Comparison of ENCODE assay signal across 27 mouse cellular contexts in genomic region chr3:108105281-108105680, GRCm38 (mm10). TPM values are rescaled to one million over a fixed set of nuclear protein-coding genes. Genes with fewer than 3 reads are reported as not detected.
A peak's percentile ranks its signal among the peaks of the same experiment; 100 is the strongest.
DNase-seq lines count a peak whose midpoint lies in the region; ATAC-seq and TF ChIP-seq lines count a peak whose summit lies in the region.
"Had no signal": no experiment of that assay in that cellular context is flagged by ENCODE, and none has a peak within 500 bp of the region (broad histone marks: within the 10 kb centered on the region; RNA-seq: fewer than 3 reads in every experiment).

No protein-coding gene starts in this region.

- H3K36me3 ChIP-seq in heart, embryonic 10.5 days = peaks cover 28% of the 10 kb centered on the region
- H3K36me3 ChIP-seq in heart, postnatal 0 days (replicated peaks; ENCODE audit: control insufficient read depth, insufficient read depth, low read length) = peaks cover 40% of the 10 kb centered on the region
- peaks cover 46% of the 10 kb centered on the region for H3K36me3 ChIP-seq in liver, postnatal 0 days (replicated peaks; ENCODE audit: insufficient read depth, low read length)

- peak overlapping the region; percentile 37; the same call in 1 of the 2 replicates for H3K27ac ChIP-seq in heart, embryonic 10.5 days
- peak overlapping the region; percentile 15; the same call in 1 of the 2 replicates for H3K27ac ChIP-seq in heart, postnatal 0 days (ENCODE audit: low read depth)
- H3K27ac ChIP-seq in liver, postnatal 0 days (ENCODE audit: low read depth) = 0 out of 2 replicates have a peak overlapping the region, but pooled peaks have one; percentile 19
- H3K27ac ChIP-seq: embryonic facial prominence, embryonic 15.5 days; forebrain, embryonic 10.5 days; limb, embryonic 15.5 days; neural tube, embryonic 15.5 days had no signal

- peaks cover 24% of the 10 kb centered on the region; the same call in 1 of the 2 replicates for H3K4me1 ChIP-seq in heart, embryonic 10.5 days
- 0 out of 2 replicates have a peak, but pooled peaks cover 6% of the 10 kb centered on the region for H3K4me1 ChIP-seq in heart, postnatal 0 days (ENCODE audit: control insufficient read depth, insufficient read depth)
- no peaks in the 10 kb centered on the region; the same call in none of the 2 replicates for H3K4me1 ChIP-seq in liver, postnatal 0 days (ENCODE audit: insufficient read depth)
- H3K4me1 ChIP-seq: embryonic facial prominence, embryonic 15.5 days; forebrain, embryonic 10.5 days; limb, embryonic 15.5 days had no signal

- H3K9me3 ChIP-seq in heart, embryonic 10.5 days = no peaks in the 10 kb centered on the region
- no peaks in the 10 kb centered on the region for H3K9me3 ChIP-seq in heart, postnatal 0 days (replicated peaks; ENCODE audit: control insufficient read depth, low read length)
- no peaks in the 10 kb centered on the region for H3K9me3 ChIP-seq in liver, postnatal 0 days (ENCODE audit: low read length)
- H3K9me3 ChIP-seq: embryonic facial prominence, embryonic 15.5 days; forebrain, embryonic 10.5 days; limb, embryonic 15.5 days; neural tube, embryonic 15.5 days had no signal

- H3K4me2 ChIP-seq in heart, postnatal 0 days (ENCODE audit: low read depth, low read length) = no peak overlapping the region
- H3K4me2 ChIP-seq in liver, postnatal 0 days (ENCODE audit: low read depth, low read length) = no peak overlapping the region
- H3K4me2 ChIP-seq: embryonic facial prominence, embryonic 15.5 days; limb, embryonic 15.5 days; neural tube, embryonic 15.5 days had no signal

- ATAC-seq in heart, postnatal 0 days (ENCODE audit: insufficient read depth, low read depth) = peak; percentile 76
- ATAC-seq in liver, postnatal 0 days = peak; percentile 53; the same call in 1 of the 2 replicates
- ATAC-seq in erythroid progenitor cell, adult 5-6 weeks (replicated peaks; ENCODE audit: low FRiP score, poor library complexity, severe bottlenecking) = no peak
- ATAC-seq: activated CD4-positive, CD25-positive, alpha-beta regulatory T cell, adult 4 months; CD4-positive, CD25-positive, alpha-beta regulatory T cell, adult 4 months; lung, postnatal 0 days; midbrain, embryonic 16.5 days had no signal

- no peak overlapping the region for H3K4me3 ChIP-seq in heart, embryonic 10.5 days
- no peak overlapping the region for H3K4me3 ChIP-seq in heart, postnatal 0 days (ENCODE audit: low read depth, low read length)
- H3K4me3 ChIP-seq in liver, postnatal 0 days (ENCODE audit: low read depth, low read length) = no peak overlapping the region
- H3K4me3 ChIP-seq: embryonic facial prominence, embryonic 15.5 days; forebrain, embryonic 10.5 days; limb, embryonic 15.5 days; neural tube, embryonic 15.5 days had no signal

- TF ChIP-seq CTCF in heart, postnatal 0 days (IDR thresholded peaks at IDR 0.05; ENCODE audit: low read depth) = peak; percentile 13; the same call in 1 of the 2 replicates
- peak; percentile 28; the same call in 1 of the 2 replicates for TF ChIP-seq CTCF in liver, postnatal 0 days (IDR thresholded peaks at IDR 0.05; ENCODE audit: low read depth)

- no peak overlapping the region for H3K9ac ChIP-seq in heart, postnatal 0 days (replicated peaks; ENCODE audit: low read depth, low read length)
- H3K9ac ChIP-seq in liver, postnatal 0 days (replicated peaks) = no peak overlapping the region
- H3K9ac ChIP-seq: embryonic facial prominence, embryonic 15.5 days; limb, embryonic 15.5 days; neural tube, embryonic 15.5 days had no signal

- peak; percentile 93 for DNase-seq in heart, embryonic 10.5 days (ENCODE audit: low spot score)
- no peak for DNase-seq in heart, adult 11 months
- no peak for DNase-seq in heart, postnatal 0 days (ENCODE audit: low spot score)
- DNase-seq in heart, postnatal 36 days = no peak
- peak; percentile 69 for DNase-seq in liver
- DNase-seq in liver, postnatal 0 days = no peak
- DNase-seq in gastrocnemius, adult 8-10 months (ENCODE audit: low spot score in 2 of 2) = no peak
- DNase-seq: adrenal gland, postnatal 14 days; cerebellum, adult 11 months; cerebellum, postnatal 25 days; gastrocnemius, postnatal 10 days; kidney, adult 9 months; kidney, postnatal 36 days; right cerebral cortex, postnatal 25 days had no signal

- intact Hi-C loops in heart, postnatal 36 days (cut with DNase I) = no loop called here

- WGBS in heart, embryonic 10.5 days = 22% methylated on average over 3 of the region's 3 CpGs
- 16% methylated on average over 3 of the region's 3 CpGs for WGBS in heart, postnatal 0 days
- 56% methylated on average over 3 of the region's 3 CpGs for WGBS in liver, postnatal 0 days (ENCODE audit: insufficient replicate concordance)

- TF ChIP-seq EP300 in heart, postnatal 0 days (IDR thresholded peaks at IDR 0.05; ENCODE audit: low read depth) = no peak
- TF ChIP-seq EP300 in liver, postnatal 0 days (IDR thresholded peaks at IDR 0.05; ENCODE audit: low read depth) = no peak

- no peaks in the 10 kb centered on the region for H3K27me3 ChIP-seq in heart, embryonic 10.5 days (ENCODE audit: insufficient read depth, poor library complexity, severe bottlenecking)
- no peaks in the 10 kb centered on the region for H3K27me3 ChIP-seq in heart, postnatal 0 days (ENCODE audit: control insufficient read depth, insufficient read depth, low read length)
- H3K27me3 ChIP-seq in liver, postnatal 0 days (ENCODE audit: insufficient read depth, low read length) = no peaks in the 10 kb centered on the region
- H3K27me3 ChIP-seq: embryonic facial prominence, embryonic 15.5 days; limb, embryonic 15.5 days; neural tube, embryonic 15.5 days had no signal

RNA-seq across cellular contexts. Expression of gene Gnat2, which starts 12.7 kb away (rescaled TPM):
- polyA plus RNA-seq in heart, embryonic 10.5 days (2016; fragmentation: Nextera tagmentation; extraction: Ambion mirVana) = 1.1 and 1.9 TPM in 2 replicates
- 0.19 TPM in 1 of 2 replicates, not detected in the other for total RNA-seq in heart, postnatal 0 days (2014; rRNA removed; ENCODE audit: low replicate concordance)
- polyA plus RNA-seq in heart, postnatal 0 days (2015; fragmentation: Nextera tagmentation; extraction: Ambion mirVana) = 0.45 and 1.1 TPM in 2 replicates
- total RNA-seq in heart, postnatal 36 days (2021) = not detected
- 1.6 and 1.7 TPM in 2 replicates for polyA plus RNA-seq in liver, postnatal 0 days (2015; fragmentation: Nextera tagmentation; extraction: Ambion mirVana)
- total RNA-seq in gastrocnemius, adult 8-10 months (2022) = 1 to 10 TPM in 1 of 4 experiments, under 1 TPM in 3; 0.62 to 1.1 (median 0.82) TPM
- not detected in 2 replicates for total RNA-seq in erythroid progenitor cell, adult 5-6 weeks (2015; ENCODE audit: low replicate concordance)
- not detected in 2 replicates for total RNA-seq in erythroid progenitor cell, adult 5-6 weeks (2017; ENCODE audit: low replicate concordance)
- total RNA-seq: heart, postnatal 25 days; left cerebral cortex, postnatal 36 days; megakaryocyte, adult 5-6 weeks had no signal
- polyA plus RNA-seq: activated CD4-positive, CD25-positive, alpha-beta regulatory T cell, adult 4 months; CD4-positive, CD25-positive, alpha-beta regulatory T cell, adult 4 months had no signal

RNA-seq across cellular contexts. Expression of gene Ampd2, which starts 18.8 kb away (rescaled TPM):
- polyA plus RNA-seq in heart, embryonic 10.5 days (2016; fragmentation: Nextera tagmentation; extraction: Ambion mirVana) = 57.5 and 62.8 TPM in 2 replicates
- 17.3 and 77.9 TPM in 2 replicates for total RNA-seq in heart, postnatal 0 days (2014; rRNA removed; ENCODE audit: low replicate concordance)
- 12.7 and 12.8 TPM in 2 replicates for polyA plus RNA-seq in heart, postnatal 0 days (2015; fragmentation: Nextera tagmentation; extraction: Ambion mirVana)
- 1 to 10 TPM; 4.6 to 5.1 TPM for total RNA-seq in heart, postnatal 36 days (2021)
- 17.3 and 23.0 TPM in 2 replicates for polyA plus RNA-seq in liver, postnatal 0 days (2015; fragmentation: Nextera tagmentation; extraction: Ambion mirVana)
- total RNA-seq in gastrocnemius, adult 8-10 months (2022) = 1 to 10 TPM; 3.1 to 4.4 (median 3.6) TPM
- total RNA-seq in erythroid progenitor cell, adult 5-6 weeks (2015; ENCODE audit: low replicate concordance) = 9.2 and 10.5 TPM in 2 replicates
- total RNA-seq in erythroid progenitor cell, adult 5-6 weeks (2017; ENCODE audit: low replicate concordance) = 1.0 and 10.1 TPM in 2 replicates

RNA-seq across cellular contexts. Expression of gene Gnai3, which starts 40.7 kb away (rescaled TPM):
- 106 and 131 TPM in 2 replicates for polyA plus RNA-seq in heart, embryonic 10.5 days (2016; fragmentation: Nextera tagmentation; extraction: Ambion mirVana)
- 30.2 and 41.0 TPM in 2 replicates for total RNA-seq in heart, postnatal 0 days (2014; rRNA removed; ENCODE audit: low replicate concordance)
- polyA plus RNA-seq in heart, postnatal 0 days (2015; fragmentation: Nextera tagmentation; extraction: Ambion mirVana) = 35.8 and 37.4 TPM in 2 replicates
- total RNA-seq in heart, postnatal 36 days (2021) = 10 to 100 TPM; 18.3 to 20.0 TPM
- polyA plus RNA-seq in liver, postnatal 0 days (2015; fragmentation: Nextera tagmentation; extraction: Ambion mirVana) = 41.9 and 49.1 TPM in 2 replicates
- total RNA-seq in gastrocnemius, adult 8-10 months (2022) = 10 to 100 TPM in 3 of 4 experiments, 1 to 10 TPM in 1; 7.7 to 11.5 (median 10.5) TPM
- total RNA-seq in erythroid progenitor cell, adult 5-6 weeks (2015; ENCODE audit: low replicate concordance) = 29.9 and 45.7 TPM in 2 replicates
- 21.7 and 30.0 TPM in 2 replicates for total RNA-seq in erythroid progenitor cell, adult 5-6 weeks (2017; ENCODE audit: low replicate concordance)

RNA-seq across cellular contexts. Expression of gene Gpr61, which starts 49.4 kb away (rescaled TPM):
- 0.11 and 0.33 TPM in 2 replicates for polyA plus RNA-seq in heart, embryonic 10.5 days (2016; fragmentation: Nextera tagmentation; extraction: Ambion mirVana)
- 0.04 TPM in 1 of 2 replicates, not detected in the other for total RNA-seq in heart, postnatal 0 days (2014; rRNA removed; ENCODE audit: low replicate concordance)
- 0.05 and 0.11 TPM in 2 replicates for polyA plus RNA-seq in heart, postnatal 0 days (2015; fragmentation: Nextera tagmentation; extraction: Ambion mirVana)
- total RNA-seq in heart, postnatal 36 days (2021) = not detected
- polyA plus RNA-seq in liver, postnatal 0 days (2015; fragmentation: Nextera tagmentation; extraction: Ambion mirVana) = not detected in 2 replicates
- total RNA-seq in gastrocnemius, adult 8-10 months (2022) = not detected
- not detected in 2 replicates for total RNA-seq in erythroid progenitor cell, adult 5-6 weeks (2015; ENCODE audit: low replicate concordance)
- not detected in 2 replicates for total RNA-seq in erythroid progenitor cell, adult 5-6 weeks (2017; ENCODE audit: low replicate concordance)
- total RNA-seq: adrenal gland, postnatal 14 days; heart, postnatal 25 days; megakaryocyte, adult 5-6 weeks had no signal
- polyA plus RNA-seq: activated CD4-positive, CD25-positive, alpha-beta regulatory T cell, adult 4 months; lung, postnatal 0 days; spleen, adult 2 months had no signal

Comparison
In these comparisons a context has a peak if more than half of its experiments do, and no peak if none do; other contexts are left out.
1. DNase-seq: peak in heart, embryonic 10.5 days (single experiment) and liver (single experiment); none in heart, adult 11 months (single experiment), heart, postnatal 0 days (single experiment), heart, postnatal 36 days (0 of 2), liver, postnatal 0 days (single experiment) and gastrocnemius, adult 8-10 months (0 of 2).
2. Peak in every context shown above with its lines, with median percentiles within 50 percentile points of each other: H3K27ac ChIP-seq.